Mouse (Mus musculus) cerebellum, adult 8-10 months (tissue): Measurements from ENCODE around the gene Zbtb20.

Experiments used
- DNase-seq: peaks from one replicate; pipeline ENCODE4 v3.0.0; 2022

Zbtb20 gene

GRCm38 (mm10) chr16:43081995-43082394, 206.3 kb downstream of the Zbtb20 start:
- DNase-seq = no peak

GRCm38 (mm10) chr16:43082801-43083200, 207.1 kb downstream of the Zbtb20 start:
- DNase-seq = no peak

- peak; percentile 33 for DNase-seq
Observed at GRCm38 (mm10) chr16:43090188-43090587, 214.5 kb downstream of the Zbtb20 start.

- DNase-seq = no peak
Observed at GRCm38 (mm10) chr16:43094161-43094560, 218.5 kb downstream of the Zbtb20 start.

- DNase-seq = no peak
Observed at GRCm38 (mm10) chr16:43094756-43095155, 219.1 kb downstream of the Zbtb20 start.

- no peak for DNase-seq
Observed at GRCm38 (mm10) chr16:43096040-43096439, 220.4 kb downstream of the Zbtb20 start.

- DNase-seq = no peak
Observed at GRCm38 (mm10) chr16:43098153-43098552, 222.5 kb downstream of the Zbtb20 start.

- DNase-seq = no peak
Observed at GRCm38 (mm10) chr16:43098666-43099065, 223.0 kb downstream of the Zbtb20 start.

GRCm38 (mm10) chr16:43111288-43111687, 235.6 kb downstream of the Zbtb20 start:
- no peak for DNase-seq

GRCm38 (mm10) chr16:43113968-43114367, 238.3 kb downstream of the Zbtb20 start:
- no peak for DNase-seq

- peak; percentile 62 for DNase-seq
Observed at GRCm38 (mm10) chr16:43129966-43130365, 254.3 kb downstream of the Zbtb20 start.

GRCm38 (mm10) chr16:43130583-43130982, 254.9 kb downstream of the Zbtb20 start:
- DNase-seq = peak; percentile 78

- no peak for DNase-seq
Observed at GRCm38 (mm10) chr16:43131077-43131476, 255.4 kb downstream of the Zbtb20 start.

- DNase-seq = no peak
Observed at GRCm38 (mm10) chr16:43168506-43168905, 292.8 kb downstream of the Zbtb20 start.

GRCm38 (mm10) chr16:43169273-43169905, 293.7 kb downstream of the Zbtb20 start:
- DNase-seq = no peak

GRCm38 (mm10) chr16:43172139-43172538, 296.5 kb downstream of the Zbtb20 start:
- DNase-seq = no peak

GRCm38 (mm10) chr16:43172912-43173311, 297.2 kb downstream of the Zbtb20 start:
- DNase-seq = peak; percentile 65

GRCm38 (mm10) chr16:43174815-43175214, 299.1 kb downstream of the Zbtb20 start:
- DNase-seq = no peak

GRCm38 (mm10) chr16:43181038-43181437, 305.4 kb downstream of the Zbtb20 start:
- DNase-seq = no peak

- no peak for DNase-seq
Observed at GRCm38 (mm10) chr16:43190390-43190789, 314.7 kb downstream of the Zbtb20 start.

- peak; percentile 77 for DNase-seq
Observed at GRCm38 (mm10) chr16:43191060-43191850, 315.6 kb downstream of the Zbtb20 start.

GRCm38 (mm10) chr16:43193631-43194239, 318.1 kb downstream of the Zbtb20 start:
- DNase-seq = no peak

GRCm38 (mm10) chr16:43217336-43218006, 341.8 kb downstream of the Zbtb20 start:
- no peak for DNase-seq
